Mouse (Mus musculus) right cerebral cortex, postnatal 4 days (tissue): ENCODE data around the gene Gm20792.
"Not testable (repeated sequence)": the region's sequence is repeated elsewhere in the genome, so short reads cannot be mapped to it uniquely, and the experiment has no call there.

Source experiments
- DNase-seq: peaks from one replicate; pipeline ENCODE4 v3.0.0-alpha.2; 2022

Gm20792 gene

DNA sequence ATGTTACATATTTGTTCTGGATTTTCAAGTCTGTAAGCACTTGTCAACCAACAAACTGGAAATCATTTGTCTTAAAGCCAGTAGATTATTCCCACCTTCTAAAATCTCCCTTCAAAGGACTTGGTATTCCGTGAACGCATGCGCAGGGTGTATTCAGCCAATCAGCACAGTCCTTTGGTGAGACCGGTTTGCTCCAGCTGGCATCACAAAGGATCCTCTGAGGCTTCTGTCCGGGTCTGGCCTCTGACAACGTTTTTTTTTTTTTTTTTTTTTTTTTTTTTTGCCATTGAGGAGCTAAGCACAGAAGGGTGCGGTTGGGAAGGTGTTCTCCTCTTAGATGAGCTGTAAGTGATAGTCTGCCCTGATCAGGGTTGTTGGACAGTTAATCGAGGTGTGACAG is at the start of gene Gm20792:
Gene Gm20792, plus strand, starts transcription at position 301 of the 400 bp plus-strand sequence.
- DNase-seq, result not testable (repeated sequence)
